Mouse (Mus musculus) midbrain, embryonic 16.5 days (tissue): ENCODE measurements around the gene Aox1. TPM values are rescaled to one million over a fixed set of nuclear protein-coding genes. Genes with fewer than 3 reads are reported as not detected.

Source experiments
- ATAC-seq: fragments of 200-750 bp; cut with Nextera tagmentation; 2 replicates; pipeline ENCODE4 v1.8.0; 2017; ENCODE audit warnings: moderate TSS enrichment
- H3K27ac ChIP-seq: fragments of 300-500 bp; sonication (generic); 2 replicates; pipeline ENCODE4 v1.5.1; 2014; ENCODE audit warnings: mild to moderate bottlenecking, low read length, mixed read lengths
- H3K27me3 ChIP-seq: fragments of 300-500 bp; sonication (generic); 2 replicates; pipeline ENCODE4 v1.6.1; 2014; ENCODE audit warnings: low read depth, low read length, mixed read lengths; ENCODE audit not compliant: control insufficient read depth, insufficient read depth
- H3K36me3 ChIP-seq: fragments of 300-500 bp; sonication (generic); 2 replicates; pipeline ENCODE4 v1.6.1; 2014; ENCODE audit warnings: mild to moderate bottlenecking, low read length, moderate library complexity, mixed read lengths; ENCODE audit not compliant: control insufficient read depth, insufficient read depth
- H3K4me1 ChIP-seq: fragments of 300-500 bp; sonication (generic); 2 replicates; pipeline ENCODE4 v1.6.1; 2014; ENCODE audit warnings: mild to moderate bottlenecking, low read length, mixed read lengths; ENCODE audit not compliant: control insufficient read depth, insufficient read depth
- H3K4me2 ChIP-seq: fragments of 300-500 bp; sonication (generic); 2 replicates; pipeline ENCODE4 v1.6.1; 2014; ENCODE audit warnings: mild to moderate bottlenecking, low read length, mixed read lengths
- H3K4me3 ChIP-seq: fragments of 300-500 bp; sonication (generic); 2 replicates; pipeline ENCODE4 v1.5.1; 2014; ENCODE audit warnings: low read depth, mild to moderate bottlenecking, low read length, moderate library complexity, mixed read lengths
- H3K9ac ChIP-seq: fragments of 300-500 bp; sonication (generic); 2 replicates; pipeline ENCODE4 v1.6.1; 2014; ENCODE audit warnings: low read depth, low read length, mixed read lengths
- H3K9me3 ChIP-seq: fragments of 300-500 bp; sonication (generic); replicated peaks from 2 replicates; pipeline ENCODE4 v1.6.1; 2014; ENCODE audit warnings: mild to moderate bottlenecking, low read length, mixed read lengths; ENCODE audit not compliant: control insufficient read depth, poor library complexity, severe bottlenecking
- WGBS: fragments of 180-500 bp; shearing (Covaris S2); extraction: QIAGEN DNeasy Blood & Tissue Kit; methylation state at CpG from one replicate; pipeline ENCODE4 v1.1.7; 2014; 5-methylcytosine and 5-hydroxymethylcytosine counted together
- polyA plus RNA-seq: library from polyadenylated mRNA; unstranded; fragments of >200 nt; fragmentation: Nextera tagmentation; extraction: Ambion mirVana; gene quantifications from 2 replicates; pipeline ENCODE4 v1.2.1, GENCODE M21; 2015

Gene Aox1
- polyA plus RNA-seq, 1 experiment from 2014 or later = 0.18 TPM

DNA sequence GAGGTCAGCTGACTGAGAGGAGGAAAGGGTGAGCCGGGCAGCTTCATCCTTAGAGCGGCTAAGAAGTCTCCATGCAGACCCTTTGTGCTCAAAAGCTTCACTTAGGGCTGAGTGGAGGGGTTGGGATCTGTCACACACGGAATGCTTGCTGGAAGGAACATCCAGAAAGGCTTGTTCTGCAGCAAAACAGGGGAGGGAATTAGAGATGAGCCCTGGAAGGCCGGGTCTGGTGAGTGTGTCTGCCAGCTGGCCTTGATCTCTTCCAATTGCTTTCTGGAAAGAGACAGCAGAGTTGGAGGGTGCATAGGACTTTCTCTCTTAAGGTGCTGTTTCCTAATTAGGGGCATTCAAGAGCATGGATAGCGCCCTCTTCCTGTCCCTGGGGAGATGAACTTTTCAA is 59.6 kb downstream of the Aox1 start:
- Histone ChIP-seq H3K9ac (no peak overlapping the region), H3K27ac (no peak overlapping the region), H3K4me1 (no peaks in the 10 kb centered on the region), H3K27me3 (no peaks in the 10 kb centered on the region), H3K4me2 (no peak overlapping the region), H3K4me3 (no peak overlapping the region), H3K36me3 (no peaks in the 10 kb centered on the region), H3K9me3 (no peaks in the 10 kb centered on the region)
- 70% methylated on average over 5 of the region's 5 CpGs for WGBS
- no peak for ATAC-seq

DNA sequence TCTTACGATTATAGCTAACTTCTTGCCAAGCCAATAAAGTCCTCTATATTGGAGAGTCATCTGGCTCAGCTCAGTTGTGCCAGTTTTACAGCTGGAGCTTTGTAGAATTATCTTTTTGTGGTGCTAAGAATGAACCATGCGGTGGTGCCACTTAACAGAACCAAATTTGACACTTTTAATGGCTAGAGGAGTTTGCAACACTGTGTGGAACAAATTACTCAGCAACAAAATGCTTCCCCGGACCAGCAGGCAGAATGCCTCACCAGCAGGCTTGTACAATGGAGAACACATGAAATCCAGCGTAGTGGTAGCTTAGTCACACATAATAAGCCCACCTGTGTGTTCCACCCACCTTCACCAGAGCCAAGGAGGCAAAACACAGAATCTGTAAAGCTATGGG is 60.5 kb downstream of the Aox1 start:
- 87% methylated on average over 4 of the region's 4 CpGs for WGBS
- Histone ChIP-seq H3K4me1 (no peaks in the 10 kb centered on the region), H3K4me3 (no peak overlapping the region), H3K9me3 (no peaks in the 10 kb centered on the region), H3K36me3 (no peaks in the 10 kb centered on the region), H3K27me3 (no peaks in the 10 kb centered on the region), H3K9ac (no peak overlapping the region), H3K4me2 (no peak overlapping the region), H3K27ac (no peak overlapping the region)
- ATAC-seq = no peak

DNA sequence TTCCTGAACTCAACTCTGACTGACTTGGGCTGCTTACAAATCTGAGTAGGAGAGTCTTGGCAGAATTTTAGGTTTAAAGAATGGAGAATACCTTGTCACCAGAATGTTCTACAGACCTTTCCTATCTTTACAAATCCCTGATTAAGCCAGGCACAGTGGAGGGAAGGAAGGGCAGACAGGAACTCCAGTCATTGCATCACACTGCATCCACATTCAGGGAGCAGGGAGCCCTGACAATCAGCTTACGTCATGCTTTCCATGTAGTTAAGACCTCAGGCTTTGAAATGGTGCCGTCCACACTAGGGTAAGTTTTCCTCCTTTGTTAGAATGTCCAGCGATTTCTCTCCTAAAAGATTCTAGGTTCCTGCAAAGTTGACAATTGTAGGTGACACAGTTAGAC is 61.5 kb downstream of the Aox1 start:
- no peak for ATAC-seq
- H3K4me2 ChIP-seq = no peak overlapping the region
- H3K4me1 ChIP-seq = no peaks in the 10 kb centered on the region
- H3K9ac ChIP-seq = no peak overlapping the region
- H3K27ac ChIP-seq = no peak overlapping the region
- H3K9me3 ChIP-seq = no peaks in the 10 kb centered on the region
- H3K4me3 ChIP-seq = no peak overlapping the region
- 76% methylated on average over 3 of the region's 3 CpGs for WGBS
- no peaks in the 10 kb centered on the region for H3K36me3 ChIP-seq
- no peaks in the 10 kb centered on the region for H3K27me3 ChIP-seq

DNA sequence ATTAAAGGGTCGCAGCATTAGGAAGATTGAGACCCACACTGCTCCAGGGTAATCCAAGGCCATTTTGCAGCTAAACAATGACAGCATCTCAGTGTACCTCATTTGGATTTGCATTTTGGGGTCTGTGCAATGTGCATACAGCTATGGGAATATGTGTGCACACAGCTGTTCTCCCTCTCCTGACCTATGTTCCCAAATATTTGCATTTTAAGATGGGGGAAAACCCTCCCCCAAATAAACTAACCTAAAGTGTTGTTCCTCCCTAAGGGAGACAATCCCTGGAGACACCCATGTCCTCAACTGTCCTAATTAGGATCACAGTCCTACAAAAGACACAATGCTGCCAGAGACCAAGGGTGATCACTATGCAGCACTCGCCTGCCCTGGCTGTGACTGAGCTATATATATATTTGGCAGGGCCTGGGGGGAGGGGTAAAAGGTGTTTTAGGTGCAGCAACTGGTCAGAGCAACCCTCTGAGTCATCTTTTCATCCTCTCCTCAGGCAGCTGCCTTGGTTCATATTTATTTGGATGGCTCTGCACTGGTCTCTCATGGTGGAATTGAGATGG is 62.3 kb downstream of the Aox1 start:
- 72% methylated on average over 2 of the region's 2 CpGs for WGBS
- Histone ChIP-seq H3K36me3 (no peaks in the 10 kb centered on the region), H3K27me3 (no peaks in the 10 kb centered on the region), H3K9me3 (no peaks in the 10 kb centered on the region), H3K9ac (no peak overlapping the region), H3K4me3 (no peak overlapping the region), H3K27ac (no peak overlapping the region), H3K4me2 (no peak overlapping the region), H3K4me1 (no peaks in the 10 kb centered on the region)
- no peak for ATAC-seq

DNA sequence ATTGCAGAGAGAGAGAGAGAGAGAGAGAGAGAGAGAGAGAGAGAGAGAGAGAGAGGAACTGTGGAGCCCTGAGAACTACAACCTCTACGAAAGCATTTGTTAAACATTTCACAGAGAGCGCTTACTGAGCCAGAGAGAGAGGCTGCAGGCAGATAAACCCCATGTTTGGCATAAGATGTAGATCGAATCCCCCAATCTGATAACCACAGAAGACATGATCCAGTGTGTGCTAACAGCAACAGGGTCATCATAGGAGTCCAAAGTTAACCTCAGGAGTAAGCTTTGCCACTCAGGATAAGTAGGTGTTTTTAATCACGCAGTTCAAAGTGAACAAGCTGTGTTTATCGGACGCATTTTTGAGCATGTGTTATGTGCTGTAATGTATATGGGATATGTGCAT is 67.6 kb downstream of the Aox1 start:
- no peak overlapping the region for H3K4me2 ChIP-seq
- H3K9me3 ChIP-seq = no peaks in the 10 kb centered on the region
- no peak overlapping the region for H3K9ac ChIP-seq
- ATAC-seq = no peak
- H3K27me3 ChIP-seq = no peaks in the 10 kb centered on the region
- no peak overlapping the region for H3K4me3 ChIP-seq
- 96% methylated on average over 6 of the region's 6 CpGs for WGBS
- no peaks in the 10 kb centered on the region for H3K4me1 ChIP-seq
- H3K27ac ChIP-seq = no peak overlapping the region
- H3K36me3 ChIP-seq = no peaks in the 10 kb centered on the region

DNA sequence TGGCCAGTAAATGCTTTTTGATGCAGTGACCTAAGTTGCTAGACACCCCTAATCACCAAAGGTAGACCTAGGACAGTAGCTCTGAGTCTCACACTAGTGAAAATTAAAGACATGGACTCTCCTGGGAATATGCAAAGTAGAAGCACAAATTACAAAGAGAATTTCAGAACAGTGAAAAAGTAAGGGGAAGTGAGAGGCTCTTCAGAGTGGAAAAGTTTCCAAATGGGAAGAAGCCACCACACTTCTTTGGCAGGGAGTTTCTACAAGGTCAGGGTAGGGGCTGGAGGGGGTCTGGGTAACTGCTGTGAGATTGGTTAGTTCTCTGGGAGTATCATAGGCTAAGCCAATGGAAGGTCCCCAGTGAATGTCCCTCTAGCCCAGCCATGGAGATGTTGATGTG is 69.4 kb downstream of the Aox1 start:
- no peak overlapping the region for H3K4me3 ChIP-seq
- H3K4me2 ChIP-seq = no peak overlapping the region
- H3K27ac ChIP-seq = no peak overlapping the region
- H3K4me1 ChIP-seq = no peaks in the 10 kb centered on the region
- no peaks in the 10 kb centered on the region for H3K27me3 ChIP-seq
- ATAC-seq = no peak
- H3K9ac ChIP-seq = no peak overlapping the region
- no peaks in the 10 kb centered on the region for H3K9me3 ChIP-seq
- no peaks in the 10 kb centered on the region for H3K36me3 ChIP-seq

DNA sequence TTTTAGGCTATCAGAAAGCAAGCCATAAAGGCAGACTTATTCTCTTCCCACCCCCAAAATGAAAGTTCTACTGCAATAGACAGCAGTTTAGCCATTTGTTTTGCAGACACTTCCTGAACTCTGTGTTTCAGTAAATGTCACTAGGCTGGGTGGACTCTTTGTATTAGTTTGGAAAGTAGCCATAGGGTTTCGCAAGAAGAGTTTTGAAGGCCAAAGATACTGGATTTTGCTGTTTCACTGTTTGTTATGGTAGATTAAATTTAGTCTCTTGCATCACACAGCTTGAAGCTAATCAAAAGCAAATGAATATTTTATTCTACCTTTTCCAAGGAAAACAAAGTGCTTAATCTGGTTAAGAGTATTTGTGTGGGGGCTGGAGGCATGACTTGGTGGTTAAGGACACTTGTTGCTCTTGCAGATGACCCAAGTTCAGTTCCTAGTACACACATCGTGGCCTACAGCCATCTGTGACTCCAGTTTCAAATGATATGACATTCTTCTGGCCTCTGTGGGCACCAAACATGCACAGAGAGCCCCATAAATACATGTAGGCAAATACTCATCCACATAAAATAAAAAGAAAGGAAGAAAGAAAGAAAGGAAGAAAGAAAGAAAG is 71.9 kb downstream of the Aox1 start:
- Histone ChIP-seq H3K4me3 (no peak overlapping the region), H3K27ac (no peak overlapping the region), H3K4me2 (no peak overlapping the region), H3K9ac (no peak overlapping the region), H3K27me3 (no peaks in the 10 kb centered on the region), H3K4me1 (no peaks in the 10 kb centered on the region), H3K36me3 (no peaks in the 10 kb centered on the region), H3K9me3 (no peaks in the 10 kb centered on the region)
- 76% methylated on average over 2 of the region's 2 CpGs for WGBS
- ATAC-seq = no peak

DNA sequence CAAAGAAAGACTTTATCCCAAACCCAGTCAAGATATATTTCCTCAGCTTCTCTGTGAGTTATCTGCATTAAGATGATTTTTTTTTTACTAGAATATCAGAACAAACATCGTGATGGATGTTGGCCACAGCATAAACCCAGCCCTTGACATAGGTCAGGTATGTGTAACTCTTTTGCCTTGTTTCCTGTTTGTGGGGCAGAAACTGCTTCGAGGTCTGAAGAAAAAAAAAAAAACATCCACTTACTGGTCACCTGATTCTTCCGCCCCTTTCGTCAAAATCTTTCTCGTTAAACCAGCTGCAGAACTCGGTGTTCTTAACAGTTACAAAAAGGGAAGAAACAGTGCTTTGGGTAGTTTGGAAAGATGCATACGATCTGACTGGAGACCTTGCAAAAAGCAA is 72.8 kb downstream of the Aox1 start:
- no peak overlapping the region for H3K27ac ChIP-seq
- no peak for ATAC-seq
- WGBS = 89% methylated on average over 7 of the region's 7 CpGs

DNA sequence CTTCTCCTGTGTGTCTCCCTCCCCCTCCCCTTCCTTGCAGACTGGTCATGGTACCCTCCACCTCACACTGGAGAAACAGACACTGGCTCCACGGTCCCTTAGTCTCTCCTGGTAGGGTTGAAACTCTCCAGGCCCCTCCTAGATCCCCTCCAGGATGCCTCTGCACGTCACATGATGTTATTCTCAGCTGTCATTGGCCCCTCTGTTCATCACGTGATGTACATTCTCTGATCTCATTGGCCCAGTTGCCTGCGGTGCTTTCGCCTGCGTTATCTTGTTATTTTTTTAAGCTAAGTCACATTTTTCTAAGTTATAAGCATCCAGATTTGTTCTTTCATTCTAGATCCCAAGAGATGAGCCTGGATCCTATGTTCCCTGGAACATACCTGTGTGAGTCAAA is 76.0 kb downstream of the Aox1 start:
- H3K36me3 ChIP-seq = no peaks in the 10 kb centered on the region
- H3K9ac ChIP-seq = no peak overlapping the region
- no peaks in the 10 kb centered on the region for H3K9me3 ChIP-seq
- H3K27ac ChIP-seq = no peak overlapping the region
- ATAC-seq = no peak
- H3K4me2 ChIP-seq = no peak overlapping the region
- 88% methylated on average over 6 of the region's 6 CpGs for WGBS
- H3K4me3 ChIP-seq = no peak overlapping the region
- no peaks in the 10 kb centered on the region for H3K27me3 ChIP-seq
- no peaks in the 10 kb centered on the region for H3K4me1 ChIP-seq

More for the DNA sequence above, 72.8 kb downstream of the Aox1 start:
- Histone ChIP-seq H3K4me3 (no peak overlapping the region), H3K36me3 (no peaks in the 10 kb centered on the region), H3K9me3 (no peaks in the 10 kb centered on the region), H3K27me3 (no peaks in the 10 kb centered on the region), H3K4me1 (no peaks in the 10 kb centered on the region), H3K9ac (no peak overlapping the region), H3K4me2 (no peak overlapping the region)
